Mouse (Mus musculus) spleen, adult 12 weeks (tissue): ENCODE data around the gene Plod1.

Experiments
- DNase-seq: peaks from one replicate; pipeline ENCODE4 v3.0.0; 2022; ENCODE audit warnings: low spot score

Gene Plod1

DNA sequence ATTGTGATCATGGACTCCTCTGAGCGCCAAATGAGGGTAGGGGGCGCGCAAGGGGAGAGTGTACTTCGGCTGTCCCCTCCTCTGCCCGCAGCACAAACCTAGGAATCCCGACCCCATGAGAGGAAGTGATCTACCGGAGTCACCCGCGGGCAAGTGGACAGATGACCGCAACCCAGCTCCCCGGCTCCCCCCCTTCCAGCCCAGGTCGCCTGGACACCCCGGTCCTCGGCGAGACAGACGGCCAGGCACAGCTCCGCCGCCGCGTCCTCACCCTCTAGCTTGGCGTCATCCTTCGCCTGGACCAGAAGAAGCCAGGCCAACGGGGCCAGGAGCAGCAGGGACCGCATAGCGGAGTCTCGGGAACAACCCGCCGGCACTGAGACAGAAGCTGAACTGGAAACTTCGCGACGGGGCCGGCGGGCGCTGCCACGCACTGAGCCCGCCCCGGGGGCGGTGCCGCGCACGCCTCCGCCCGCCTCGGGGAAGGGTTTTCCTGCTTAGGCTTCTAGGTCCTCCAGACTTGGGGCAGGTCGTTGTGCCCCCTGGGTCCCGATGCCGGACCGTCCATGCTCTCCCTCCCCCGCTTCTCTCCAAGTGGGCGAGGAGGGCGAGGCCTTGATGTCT lies at the start of gene Plod1:
TSS of gene Plod1 (minus strand) at position 437 of the 624 bp plus-strand sequence.
- peak; percentile 61 for DNase-seq

DNA sequence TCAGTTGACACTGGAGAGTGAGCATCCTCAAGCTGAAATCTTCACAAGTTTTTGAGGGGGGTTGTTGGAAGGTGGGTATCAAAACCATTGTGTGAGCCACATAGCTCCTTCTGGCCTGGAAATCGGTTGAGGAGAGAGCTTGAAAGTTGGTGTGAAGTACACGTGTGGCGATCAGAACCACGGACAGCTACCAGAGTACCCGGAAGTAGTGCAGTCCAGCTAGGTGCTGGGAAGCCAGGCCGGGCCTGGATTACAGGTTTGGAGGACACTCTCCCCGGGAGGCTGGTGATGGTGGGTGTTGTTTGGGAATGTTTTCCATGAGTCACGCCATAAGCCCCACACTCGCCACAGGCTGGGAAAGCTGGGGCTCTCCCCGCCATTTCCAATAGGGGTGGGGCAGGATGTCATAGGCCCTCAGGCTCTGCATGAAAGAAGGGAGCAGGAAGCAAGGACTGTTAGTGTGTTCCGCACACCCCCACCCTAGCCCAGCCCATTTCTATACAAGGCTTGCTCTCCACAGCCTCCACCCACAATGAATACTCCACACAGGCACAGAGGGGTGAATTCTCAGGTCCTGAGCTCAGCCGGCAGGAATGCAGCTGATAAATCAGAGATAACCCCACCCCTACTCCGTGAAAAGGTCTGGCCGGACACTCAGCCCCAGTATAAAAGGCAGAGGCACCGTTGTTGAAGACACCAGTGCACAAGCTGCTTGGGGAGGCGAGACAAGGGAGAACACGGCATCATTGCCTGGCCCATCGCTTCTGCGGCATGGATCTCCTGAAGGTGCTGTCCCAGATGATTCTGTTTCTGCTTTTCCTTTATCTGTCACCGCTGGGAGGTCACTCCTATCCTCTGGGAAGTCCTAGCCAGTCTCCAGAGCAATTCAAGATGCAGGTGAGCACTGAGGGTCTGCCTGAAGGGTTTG lies 48.9 kb upstream of the Plod1 start, which contains the start of gene Nppb:
TSS of gene Nppb (plus strand) at position 584 of the 928 bp plus-strand sequence.
- no peak for DNase-seq

DNA sequence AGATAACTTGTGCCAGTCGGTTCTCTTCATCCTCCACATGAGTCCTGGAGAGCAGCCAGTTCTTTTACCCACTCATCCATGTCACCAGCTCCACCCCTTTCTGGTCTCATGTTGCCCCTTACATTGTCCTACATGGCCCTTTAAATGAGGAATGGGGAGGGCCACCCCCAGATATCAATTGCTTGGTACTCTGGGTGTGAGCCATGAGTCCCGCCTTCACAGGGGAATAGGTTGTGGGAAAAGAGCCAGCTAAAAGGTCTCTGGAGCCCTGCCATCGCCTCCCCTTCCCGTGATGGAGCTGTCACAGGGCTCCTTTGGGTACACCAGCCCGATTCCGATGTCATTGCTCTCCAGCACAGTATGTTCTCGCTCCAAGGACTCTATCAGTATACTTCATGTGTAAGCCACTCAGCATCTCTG lies 42.9 kb upstream of the Plod1 start:
- no peak for DNase-seq

DNA sequence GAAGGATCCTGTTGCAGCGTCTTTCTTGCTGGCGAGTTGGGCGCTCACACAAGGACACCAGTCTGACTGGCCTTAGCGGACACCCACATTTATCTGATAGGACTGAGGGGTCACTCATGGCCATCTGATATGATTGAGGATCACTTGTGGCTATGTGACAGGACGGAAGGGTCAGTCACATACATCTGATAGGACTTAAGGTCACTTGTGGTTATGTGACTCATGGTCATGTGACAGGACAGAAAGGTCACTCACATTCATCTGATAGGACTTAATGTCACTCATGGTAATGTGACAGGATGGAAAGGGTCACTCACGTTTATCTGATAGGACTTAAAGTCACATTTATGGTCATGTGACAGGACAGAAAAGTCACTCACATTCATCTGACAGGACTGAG lies 41.8 kb upstream of the Plod1 start:
- no peak for DNase-seq

DNA sequence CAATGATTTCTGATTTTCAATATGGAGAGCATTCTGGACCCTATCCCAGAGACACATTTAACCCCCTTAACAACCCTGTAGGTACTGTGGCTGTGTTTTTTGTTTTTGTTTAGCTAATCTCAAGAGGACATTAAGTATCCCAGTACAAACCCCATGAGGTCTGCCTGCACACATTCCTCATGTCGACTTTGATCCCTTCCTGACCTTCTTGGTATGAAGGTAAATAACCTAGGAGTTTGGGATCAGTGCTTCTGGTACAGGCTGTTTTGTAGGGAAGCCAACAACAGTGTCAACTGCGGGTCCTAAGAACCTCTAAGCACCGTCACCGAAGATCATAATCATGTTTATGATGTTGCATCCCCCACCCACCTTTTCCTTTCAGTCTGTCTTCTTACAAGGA lies 41.2 kb upstream of the Plod1 start:
- no peak for DNase-seq

DNA sequence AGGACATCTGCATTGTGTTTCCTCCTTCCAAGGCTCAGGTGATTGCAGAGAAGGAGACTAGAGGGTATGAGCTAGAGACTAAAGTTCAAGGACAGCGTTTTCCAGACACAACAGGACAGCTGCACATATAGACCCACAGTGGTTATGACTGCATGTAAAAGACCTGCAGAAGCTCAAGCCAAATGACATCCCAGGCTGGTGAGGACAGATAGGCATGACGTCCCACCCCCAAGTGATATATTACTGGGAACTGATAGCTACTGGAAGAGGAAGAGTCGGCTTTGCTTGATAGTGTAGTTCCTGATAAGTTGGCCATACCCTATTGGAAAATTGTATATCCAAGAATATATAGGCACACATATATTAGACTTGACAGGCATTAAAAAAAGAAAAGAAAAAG lies 39.7 kb upstream of the Plod1 start:
- DNase-seq, result no peak

DNA sequence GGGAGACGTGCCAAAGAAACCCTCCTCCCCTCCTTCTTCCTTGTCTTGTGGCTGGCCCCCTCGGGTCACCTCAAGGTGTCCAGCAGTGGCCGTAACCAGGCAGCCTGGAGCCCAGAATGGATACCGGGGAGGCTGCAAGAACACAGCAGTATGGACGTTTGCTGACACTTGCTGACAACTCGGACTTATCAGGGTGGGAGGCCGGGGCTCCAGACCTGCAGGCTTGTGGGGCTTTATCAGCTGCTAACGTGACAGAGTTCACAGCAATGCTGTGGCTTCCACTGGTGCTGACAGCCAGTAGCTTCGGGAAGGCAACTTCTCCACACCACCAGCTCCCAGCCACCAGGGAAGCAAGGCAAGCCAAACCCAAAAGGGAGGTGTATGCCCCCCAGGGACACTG lies 32.8 kb upstream of the Plod1 start:
- no peak for DNase-seq

DNA sequence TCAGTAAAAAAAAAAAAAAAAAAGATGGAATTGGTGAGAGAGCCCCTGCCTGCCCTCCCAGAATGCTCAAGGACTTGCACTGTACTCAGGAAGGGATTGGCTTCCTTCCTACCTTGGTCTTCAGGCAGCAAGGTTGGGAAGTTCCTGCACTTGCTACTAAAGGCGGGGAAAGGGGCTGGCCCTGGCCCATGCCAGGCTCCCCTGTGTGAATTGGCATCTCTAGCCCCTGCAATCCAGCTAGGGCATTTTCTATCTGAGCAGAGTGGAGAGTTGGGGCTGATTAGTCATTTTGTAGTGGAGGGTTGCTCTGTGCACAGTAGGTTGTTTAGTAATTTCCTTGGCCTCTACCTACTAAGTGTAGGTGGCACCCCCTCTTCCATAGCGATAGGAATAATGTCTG lies 32.2 kb upstream of the Plod1 start:
- DNase-seq, result no peak

DNA sequence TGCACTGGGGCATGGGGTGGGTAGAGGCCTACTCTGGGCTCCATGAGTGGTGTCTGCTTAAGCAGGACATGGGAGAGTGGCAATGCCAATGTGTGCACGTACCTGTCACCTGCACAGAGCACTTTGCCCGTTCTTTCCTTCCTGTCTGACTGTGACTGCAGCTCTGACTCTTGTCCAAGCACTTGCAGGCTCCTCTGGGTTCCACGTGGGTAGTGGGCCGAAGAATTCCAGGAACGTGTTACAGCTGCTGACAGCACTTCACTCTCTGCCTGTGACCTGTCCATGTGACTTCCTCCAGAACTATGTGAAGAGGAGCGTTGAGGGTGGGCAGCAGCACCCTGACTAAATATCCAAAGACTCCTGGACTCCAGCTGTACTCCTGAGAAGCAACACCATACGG lies 29.1 kb upstream of the Plod1 start:
- DNase-seq, result no peak

DNA sequence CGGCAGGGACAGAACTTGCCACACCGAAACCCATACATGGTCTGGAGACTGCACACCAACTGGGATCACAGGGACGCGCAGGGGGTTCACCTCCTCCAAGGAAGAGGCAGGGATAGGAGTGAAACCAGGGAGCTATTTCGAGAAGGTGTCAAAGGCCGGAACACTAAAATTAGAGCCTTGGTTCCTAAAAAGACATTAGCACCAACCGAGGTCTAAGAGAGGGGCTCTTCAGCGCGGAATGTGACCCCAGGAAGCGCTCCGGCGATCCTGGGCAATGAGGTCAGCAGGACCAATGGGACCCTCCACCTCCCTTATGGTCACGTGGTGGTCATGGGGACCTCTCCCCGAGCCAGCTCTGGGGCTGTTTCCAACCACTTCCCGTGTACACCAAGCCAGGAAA lies 27.1 kb upstream of the Plod1 start:
- no peak for DNase-seq

DNA sequence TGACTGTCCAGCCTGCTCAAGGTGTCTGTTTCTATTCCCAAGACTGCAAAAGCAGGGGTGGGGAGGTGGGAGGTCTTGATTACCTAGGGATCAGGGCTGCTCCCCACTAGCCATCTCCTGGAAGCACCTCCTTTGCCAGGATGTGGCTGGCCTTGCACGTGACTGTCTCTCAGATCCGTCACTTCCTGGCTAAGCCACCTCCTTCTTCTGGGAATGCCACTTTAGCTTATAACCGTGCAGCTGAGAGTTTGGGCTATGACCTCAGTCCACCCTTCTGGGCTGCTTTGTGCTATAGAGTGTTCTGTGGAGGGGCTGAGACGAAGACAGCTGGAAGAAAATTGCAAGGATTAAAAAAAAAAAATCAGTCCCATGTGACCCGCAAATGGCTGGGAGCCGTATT lies 26.2 kb upstream of the Plod1 start:
- no peak for DNase-seq

DNA sequence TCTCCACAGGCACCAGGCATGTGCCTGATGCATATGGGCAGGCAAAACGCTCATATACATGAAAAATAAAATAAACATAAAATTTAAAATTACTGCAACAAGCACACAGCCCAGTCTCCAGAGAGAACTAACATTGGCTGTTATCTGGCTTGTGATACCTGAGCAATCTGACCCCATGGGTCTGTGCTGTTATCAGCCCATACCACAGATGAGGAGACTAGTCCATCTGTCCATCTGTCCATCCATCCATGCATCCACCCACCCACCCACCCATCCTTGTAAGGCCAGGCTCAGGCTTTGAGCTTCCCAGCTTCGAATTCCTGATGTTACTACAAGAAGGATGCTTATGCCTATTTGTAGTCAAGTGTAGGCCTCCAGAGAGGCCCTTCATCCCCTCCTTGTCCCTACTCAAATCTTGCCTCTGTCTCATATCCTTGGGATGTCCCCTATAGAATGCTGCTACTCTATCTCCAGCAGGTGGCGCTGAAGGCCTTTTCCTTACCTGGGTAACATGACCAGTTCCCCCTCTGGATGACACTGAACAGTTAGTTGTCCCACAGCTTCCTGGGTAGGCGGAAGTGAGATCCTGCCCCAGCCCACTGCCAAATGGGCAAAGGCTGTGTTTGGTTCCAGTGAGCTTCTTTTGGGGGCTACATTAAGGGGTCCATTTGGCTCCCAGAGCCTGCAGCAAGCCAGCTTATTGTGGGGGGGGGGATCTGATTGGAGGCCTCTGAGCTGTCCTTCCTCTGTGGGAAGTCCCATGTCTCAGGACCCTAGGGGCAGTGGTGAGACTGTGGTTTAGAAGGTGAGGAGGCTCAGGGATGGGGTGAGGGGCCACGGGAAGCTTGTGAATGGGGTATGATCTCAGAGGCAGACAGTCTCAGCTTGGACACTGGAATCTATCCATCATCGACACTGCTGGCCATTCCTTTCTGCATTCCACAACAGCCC lies 23.6 kb upstream of the Plod1 start:
- no peak for DNase-seq

DNA sequence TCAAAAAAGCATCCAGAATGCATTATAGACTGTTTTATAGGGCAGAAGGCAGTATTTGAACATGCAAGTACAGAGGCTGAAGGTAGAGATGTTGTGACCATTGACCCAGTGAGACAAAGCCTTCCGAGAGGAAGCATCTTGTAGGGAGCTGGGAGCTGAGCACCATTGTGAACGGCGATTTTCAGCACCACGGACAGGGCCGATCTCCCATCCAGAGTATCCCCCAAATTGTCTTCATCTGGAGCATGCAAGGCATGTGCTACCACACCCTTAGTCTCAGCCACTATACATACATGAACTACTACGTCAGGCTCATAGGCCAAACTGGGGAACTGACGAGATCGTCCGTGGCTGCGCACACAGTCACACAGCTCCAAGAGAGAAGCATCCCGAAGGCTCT lies 20.6 kb upstream of the Plod1 start:
- no peak for DNase-seq

DNA sequence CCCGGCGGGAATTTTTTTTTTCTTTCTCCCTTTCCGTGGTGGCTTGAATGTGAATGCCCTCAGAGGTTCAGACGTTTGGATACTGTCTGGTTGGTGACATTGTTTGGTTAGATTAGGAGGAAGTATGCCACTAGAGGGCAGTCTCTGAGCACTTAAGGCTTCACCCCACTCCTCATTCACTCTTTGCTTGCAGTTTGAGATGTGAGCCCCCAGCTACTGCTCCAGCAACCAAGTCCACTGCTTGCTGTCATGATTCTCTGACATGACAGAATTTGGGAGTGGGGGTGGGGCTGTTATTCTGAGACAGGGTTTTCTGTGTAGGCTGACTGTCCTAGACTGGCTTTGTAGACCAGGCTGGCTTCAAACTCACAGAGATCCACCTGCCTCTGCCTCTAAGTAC lies 17.0 kb upstream of the Plod1 start:
- DNase-seq, result no peak

DNA sequence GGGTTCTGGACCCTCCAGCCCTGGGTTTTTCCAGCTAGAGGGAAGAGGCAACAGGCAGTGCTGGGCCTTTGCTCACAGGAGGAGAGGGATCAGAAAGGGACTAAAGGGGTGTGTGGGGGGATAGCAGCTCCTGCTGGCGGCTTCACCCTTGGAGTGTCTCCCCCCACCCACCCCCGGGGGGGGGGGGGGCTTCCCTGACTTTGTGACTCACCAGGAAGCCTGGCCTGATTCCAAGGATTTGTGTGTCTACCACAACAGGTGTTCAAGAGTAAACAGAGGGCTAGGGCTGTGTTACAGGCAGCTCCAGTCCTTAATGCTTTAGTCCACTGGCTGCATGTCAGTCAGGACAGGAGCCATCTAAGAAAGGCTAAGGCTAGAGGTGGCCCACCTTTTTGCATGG lies 10.9 kb upstream of the Plod1 start:
- DNase-seq, result no peak

DNA sequence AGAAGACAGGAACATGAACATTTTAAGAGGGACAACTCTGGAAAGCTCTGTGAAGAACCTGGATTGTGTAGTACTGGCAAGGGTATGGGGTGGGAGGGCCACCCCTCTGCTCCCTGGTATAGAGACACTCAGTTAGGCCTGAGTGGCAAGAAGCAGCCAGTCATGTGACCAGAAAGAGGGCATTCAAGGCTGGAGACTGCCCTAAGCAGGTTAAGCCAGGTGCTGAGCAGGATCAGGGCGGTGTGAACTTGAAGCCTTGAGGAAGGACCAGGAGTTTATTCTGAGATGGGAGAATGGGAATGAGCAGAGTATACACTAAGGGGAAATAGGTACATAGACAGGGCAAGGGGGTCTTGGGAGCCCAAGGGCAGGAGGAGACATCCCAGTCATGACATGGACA lies 6.4 kb upstream of the Plod1 start:
- no peak for DNase-seq

DNA sequence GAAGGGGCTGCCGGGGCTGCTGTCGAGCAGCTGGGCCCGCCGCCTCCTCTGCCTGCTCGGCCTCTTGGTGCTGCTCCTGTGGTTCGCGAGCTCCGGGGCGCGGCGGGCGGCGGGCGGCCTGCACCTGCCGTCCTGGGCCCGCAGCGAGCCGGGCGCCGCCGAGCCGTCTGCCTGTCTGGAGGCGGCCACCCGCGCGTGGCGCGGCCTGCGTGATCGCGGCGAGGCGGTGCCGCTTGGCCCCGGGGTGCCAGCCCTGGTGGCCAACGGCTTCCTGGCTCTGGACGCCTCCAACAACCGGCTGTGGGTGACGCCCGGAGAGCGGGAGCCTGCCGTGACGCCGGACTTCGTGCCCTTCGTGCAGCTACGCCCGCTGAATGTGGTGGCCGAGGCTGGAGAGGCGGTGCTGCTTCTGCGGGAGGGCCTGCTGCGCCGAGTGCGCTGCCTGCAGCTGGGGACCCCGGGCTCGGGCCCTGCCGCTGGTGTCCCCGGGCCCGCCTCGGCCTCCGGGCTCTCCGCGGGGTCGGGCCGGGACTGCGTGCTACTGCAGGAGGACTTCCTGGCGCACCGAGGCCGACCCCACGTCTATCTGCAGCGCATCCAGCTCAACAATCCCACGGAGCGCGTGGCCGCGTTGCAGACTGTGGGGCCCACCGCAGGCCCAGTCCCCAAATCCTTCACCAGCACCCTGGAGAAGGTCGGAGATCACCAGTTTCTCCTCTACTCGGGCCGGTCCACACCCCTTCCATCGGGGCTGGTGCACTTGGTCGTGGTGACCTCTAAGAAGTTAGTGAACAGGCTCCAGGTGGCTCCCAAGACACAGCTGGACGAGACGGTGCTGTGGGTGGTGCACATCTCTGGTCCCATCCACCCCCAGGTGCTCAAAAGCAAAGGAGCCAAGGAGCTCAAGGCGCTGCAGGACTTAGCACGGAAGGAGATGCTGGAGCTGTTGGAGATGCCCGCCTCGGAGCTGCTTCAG lies 4.8 kb upstream of the Plod1 start:
- DNase-seq, result peak; percentile 42

DNA sequence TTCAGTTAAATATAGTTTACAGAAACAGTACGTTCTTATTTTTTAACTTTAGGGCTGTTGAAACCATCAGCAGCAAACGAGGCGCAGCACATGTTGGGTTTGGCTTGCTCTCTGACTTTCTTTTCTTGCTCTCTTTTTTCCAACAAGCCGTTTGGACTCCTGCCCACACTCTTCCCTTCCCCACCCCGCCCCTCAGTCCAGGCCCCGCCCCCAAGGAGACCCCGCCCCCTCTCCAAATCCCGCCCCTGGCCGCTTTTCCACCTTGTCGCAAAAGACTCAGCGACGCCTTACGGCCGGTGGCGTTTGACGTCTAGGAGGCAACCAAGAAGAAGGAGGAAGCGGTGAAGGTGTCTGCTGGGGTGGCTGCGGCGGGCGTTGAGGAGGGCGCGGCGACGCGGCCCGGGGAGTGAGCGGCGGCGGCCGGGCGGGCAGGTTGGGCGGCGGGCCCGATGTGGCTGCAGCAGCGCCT lies 4.0 kb upstream of the Plod1 start, which contains the start of gene 2510039O18Rik:
TSS of gene 2510039O18Rik (plus strand) at position 320 of the 469 bp plus-strand sequence.
- peak; percentile 64 for DNase-seq

DNA sequence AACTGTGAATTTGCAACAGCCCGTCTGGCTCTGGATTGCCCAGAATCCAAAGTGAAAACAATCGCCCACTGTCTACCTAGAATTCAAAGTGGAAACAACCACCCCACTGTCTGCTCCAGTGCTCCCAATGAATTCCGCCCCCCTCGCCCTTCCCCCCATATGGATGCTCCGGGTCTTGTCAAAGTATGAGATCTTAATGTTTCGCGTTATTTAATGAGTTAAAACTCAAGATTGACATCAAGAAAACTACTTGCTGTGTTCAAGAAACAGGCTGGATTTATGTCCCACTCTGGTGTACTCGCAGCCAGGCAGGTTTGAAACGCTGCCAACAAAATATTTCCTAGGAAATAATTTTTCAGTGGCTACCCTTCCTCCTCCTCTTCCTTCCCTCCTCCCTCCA lies 3.5 kb upstream of the Plod1 start:
- no peak for DNase-seq

DNA sequence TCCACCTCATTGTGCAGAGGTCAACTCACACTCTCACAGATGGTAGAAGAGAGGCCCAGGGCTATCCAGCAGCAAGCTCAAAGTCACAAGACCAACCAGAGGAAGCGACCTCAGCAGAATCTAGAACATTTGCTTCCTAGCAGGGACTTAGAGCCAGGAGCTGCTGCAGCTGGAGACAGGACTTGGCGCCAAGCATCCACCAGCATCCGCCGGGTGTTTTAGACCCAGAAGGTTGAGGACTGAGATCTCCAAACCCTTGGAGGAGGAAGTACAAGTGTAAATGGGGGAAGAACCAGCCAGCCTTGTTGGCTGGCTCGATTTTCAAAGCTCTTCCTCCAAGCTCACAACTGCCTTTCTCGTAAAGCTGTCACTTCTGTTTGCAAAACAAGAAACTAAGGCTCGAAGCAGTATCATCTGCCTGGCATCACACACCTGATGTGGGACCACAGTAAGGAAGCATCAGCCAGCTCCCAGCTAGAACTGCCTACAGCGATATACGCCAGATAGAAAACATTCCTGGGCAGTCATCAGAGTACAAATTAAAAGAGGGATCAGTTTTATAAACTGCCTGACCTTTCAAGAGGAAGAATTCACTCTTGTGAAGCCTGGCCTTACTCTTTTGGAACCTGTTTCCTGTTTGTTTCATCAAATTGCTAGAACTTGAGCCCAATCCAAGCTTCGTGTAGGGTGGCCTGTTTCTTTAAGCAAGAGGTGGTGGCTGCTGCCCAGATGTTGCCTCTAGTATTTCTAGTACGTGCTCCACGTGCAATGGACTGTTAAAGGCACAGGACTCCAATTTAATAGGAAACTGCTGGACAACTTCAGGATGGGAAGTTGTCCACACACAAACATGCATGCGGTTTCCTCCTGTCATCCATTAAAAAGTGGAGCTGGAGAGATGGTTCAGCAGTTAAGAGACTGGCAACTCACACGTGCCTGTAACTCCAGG lies 1.9 kb upstream of the Plod1 start:
- no peak for DNase-seq
